Mouse (Mus musculus): ENCODE measurements around the gene 2700097O09Rik.
"Not testable (repeated sequence)": the region's sequence is repeated elsewhere in the genome, so short reads cannot be mapped to it uniquely, and the experiment has no call there.

2700097O09Rik gene

DNA sequence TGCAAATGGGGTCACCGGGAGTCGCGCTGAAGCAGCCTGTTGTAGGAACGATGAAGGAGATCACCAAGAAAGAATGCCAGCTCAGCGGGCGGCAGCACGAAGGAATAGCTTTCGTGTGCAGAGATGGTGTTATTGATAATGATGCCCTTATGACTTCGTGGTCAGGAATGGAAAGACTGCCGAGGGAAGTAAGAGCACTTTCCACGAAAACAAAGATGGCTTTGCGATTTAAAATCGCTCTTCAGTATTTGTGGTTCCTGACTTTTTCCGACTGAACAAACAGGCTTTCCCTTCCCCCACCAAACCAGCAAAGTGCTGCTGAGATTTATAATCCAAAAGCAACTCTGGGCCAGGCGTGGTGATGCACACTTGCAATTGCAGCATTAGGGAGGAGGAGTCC, 38.9 kb downstream of the 2700097O09Rik start:
- DNase-seq (ENCODE audit: low spot score) = no peak

DNA sequence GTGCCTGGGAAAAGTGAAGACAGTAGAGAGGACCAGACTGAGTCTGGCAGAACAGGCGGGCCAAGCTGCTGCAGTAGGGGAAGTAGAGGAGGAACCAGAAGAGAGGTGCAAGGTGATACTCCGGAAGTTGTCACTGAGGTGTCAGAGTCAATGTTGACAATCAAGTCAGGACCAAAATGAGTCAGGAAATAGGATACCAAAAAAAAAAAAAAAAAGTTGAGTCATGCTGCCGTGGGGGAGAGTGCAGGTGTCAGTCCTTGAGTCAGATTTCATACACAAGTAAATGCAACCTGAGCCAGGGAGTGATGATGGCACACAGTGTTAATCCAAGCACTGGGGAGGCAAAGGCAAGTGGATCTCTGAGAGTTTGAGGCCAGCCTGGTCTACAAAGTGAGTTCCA, 52.8 kb downstream of the 2700097O09Rik start:
- no peak for DNase-seq (ENCODE audit: low spot score)

DNA sequence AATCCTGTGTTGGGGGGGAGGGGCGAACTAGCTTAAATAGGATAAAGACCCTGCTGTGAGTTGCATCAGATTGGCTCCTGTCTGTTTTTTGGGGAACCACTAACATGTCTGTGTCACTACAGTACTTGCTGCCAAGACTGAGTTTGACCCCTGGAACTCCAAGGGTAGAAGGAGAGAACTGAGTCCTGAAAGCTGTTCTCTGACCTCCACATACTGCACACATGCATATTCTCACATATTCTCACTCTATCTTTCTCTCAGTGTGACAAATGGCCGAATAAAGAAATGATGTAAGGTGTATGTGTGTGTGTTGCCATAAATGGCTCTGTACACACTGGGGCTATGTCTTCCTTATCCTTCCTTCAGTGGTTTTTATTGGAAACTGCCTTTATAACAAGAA, 56.6 kb downstream of the 2700097O09Rik start:
- no peak for DNase-seq (ENCODE audit: low spot score)

DNA sequence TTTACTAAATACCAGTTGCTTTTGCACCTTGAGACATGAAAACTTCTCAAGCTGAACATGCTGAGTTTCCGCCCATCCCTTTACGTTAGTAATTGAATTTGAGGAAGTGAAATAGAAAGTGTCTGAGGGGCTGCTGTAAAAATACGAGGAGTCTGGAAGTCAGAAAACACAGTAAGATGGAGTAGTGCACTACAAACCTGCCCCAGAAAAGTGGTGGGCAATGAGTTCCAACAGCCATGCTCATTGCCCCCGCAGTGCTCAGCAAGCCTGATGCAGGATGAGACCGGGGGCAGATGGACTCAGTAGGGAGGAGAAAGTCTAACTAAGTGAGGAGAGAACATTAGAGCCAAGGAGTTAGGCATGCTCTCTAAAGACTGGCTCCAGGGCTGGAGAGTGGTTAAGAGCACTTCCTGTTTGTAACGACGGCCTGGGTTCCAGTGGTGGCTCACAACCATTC, 60.5 kb downstream of the 2700097O09Rik start:
- no peak for DNase-seq (ENCODE audit: low spot score)

DNA sequence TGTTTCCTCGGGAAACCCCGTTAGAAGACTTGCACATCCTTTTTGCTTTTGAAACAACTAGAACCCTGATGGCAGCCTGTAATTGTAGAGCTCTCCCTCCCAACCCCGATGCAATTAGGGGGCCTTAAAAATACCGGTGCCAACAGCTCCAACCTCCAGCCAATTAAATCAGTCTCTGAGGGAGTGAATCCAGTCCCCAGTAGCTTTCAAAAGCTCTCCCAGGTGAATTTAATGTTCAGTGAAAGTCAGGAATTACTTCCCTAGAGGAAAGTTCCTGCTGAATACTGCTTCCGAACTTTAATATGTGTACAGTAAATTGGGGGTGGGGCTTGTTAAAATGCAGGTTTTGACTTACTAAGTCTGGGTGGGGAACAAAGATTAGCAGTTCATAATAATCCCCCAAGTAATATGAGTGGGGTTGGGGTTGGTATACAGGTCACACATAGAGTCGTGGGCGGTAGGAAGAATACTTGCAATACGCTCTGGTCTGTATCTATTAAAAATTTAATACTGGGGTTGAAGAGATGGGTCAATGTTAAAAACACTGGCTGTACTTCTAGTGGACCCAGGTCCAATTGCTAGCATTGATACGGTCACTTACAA, 62.7 kb downstream of the 2700097O09Rik start:
- DNase-seq (ENCODE audit: low spot score) = no peak

DNA sequence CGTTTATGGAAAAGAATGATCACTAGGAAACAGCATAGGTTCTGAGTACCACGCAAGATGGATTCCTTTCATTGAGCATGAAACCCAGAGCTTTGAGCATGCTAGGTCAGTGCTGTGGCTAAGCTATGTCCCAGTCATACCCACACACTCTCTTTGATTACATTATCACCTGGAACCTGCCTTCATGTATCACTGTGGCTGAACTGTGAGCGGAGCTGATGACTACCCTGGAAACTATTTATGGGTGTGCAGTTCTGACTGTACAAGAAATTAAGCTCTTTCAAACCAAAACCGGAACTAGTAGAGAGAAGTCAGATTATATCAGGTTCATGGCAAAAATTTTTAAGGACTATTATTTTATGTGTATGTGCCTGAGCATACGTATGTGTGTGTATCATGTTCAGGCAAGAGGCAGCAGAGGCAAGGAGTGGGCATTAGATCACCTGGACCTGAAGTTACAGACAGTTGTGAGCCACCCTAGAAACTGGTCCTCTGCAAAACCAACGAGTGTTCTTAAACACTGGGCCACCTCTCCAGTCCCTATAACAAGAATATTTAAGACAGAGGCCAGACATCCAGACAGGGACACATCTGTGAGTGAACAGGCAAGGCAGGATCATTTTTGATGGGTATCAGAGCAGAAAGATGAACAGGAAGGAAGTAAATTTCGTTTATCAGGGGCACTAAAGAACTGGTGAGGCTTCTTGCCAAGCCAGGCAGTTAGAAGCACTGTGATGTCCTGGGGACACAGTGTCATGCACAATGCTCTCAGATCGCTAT, 63.4 kb downstream of the 2700097O09Rik start:
- DNase-seq (ENCODE audit: low spot score) = no peak

DNA sequence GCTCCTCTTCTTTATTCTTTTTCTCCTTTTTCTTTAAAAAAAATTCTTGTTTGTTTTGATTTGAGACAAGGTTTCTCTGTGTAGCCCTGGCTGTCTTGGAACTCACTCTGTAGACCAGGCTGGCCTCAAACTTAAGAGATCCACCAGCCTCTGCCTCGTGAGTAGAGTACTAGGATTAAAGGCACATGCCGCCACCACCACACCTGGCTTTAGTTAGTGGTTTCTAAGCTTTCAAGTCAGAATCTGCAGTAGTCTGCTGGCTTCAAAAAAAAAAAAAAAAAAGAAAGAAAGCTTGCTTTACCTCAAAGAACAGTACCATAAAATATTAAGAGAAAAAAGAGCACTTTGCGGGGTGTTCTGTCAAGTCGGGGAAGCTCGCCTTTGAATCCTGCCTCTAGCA, 64.5 kb downstream of the 2700097O09Rik start:
- DNase-seq (ENCODE audit: low spot score) = no peak

DNA sequence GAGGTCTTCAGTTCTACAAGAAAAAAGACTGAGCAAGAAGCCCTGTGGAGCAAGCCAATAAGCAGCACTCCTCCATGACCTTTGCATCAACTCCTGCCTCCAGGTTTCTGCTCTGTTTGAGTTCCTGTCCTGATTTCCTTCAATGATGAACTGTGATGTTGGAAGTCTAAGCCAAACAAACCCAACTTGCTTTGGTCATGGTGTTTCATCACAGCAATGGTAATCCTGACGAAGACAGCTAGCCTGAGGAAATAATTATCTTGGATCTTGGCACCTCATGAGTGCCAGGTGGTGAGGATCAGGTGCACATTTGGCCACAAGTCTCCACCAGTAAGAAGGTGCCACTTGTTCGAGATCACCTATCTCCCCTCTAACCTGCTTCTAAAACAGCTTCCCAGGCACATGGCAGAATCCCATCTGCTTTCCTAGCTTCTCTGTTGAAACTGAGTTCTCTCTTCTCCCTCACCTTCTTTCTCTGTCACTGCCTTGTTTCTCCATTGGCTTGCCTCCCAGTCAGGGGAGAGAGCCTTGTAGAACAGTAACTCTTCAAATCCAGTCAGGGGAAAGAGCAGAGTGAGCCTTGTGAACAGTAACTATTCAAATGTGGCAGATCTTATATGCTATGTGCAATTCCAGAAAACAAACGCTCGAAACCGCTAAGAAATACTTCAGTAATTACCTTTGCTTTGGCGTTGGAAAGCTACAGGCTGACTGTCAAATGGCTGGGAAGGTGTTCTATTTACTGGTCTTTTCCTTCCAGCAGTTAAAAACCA, 66.1 kb downstream of the 2700097O09Rik start, which contains the start of gene Baz1a:
Gene Baz1a, minus strand, starts transcription at position 723 of the 773 bp plus-strand sequence.
- DNase-seq (ENCODE audit: low spot score) = no peak

DNA sequence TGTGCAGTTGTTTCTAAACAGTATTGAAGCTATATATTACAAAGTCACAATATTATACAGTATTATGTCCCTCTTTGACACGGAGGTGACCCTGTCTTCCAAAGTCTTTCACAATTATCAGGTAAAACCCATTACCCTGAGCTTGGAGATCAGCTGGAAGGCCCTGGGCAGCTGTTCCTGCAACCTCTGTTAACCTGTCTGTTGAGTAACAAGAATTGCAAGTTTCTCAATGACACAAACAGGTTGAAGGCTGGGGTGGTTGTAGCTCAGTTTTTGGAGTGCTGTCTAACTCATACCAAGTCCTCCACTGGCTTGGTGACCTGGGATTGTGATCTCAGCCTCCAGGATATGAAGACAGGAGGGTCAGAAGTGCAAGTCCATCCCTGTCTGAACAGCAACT, 66.9 kb downstream of the 2700097O09Rik start:
- DNase-seq (ENCODE audit: low spot score) = no peak

DNA sequence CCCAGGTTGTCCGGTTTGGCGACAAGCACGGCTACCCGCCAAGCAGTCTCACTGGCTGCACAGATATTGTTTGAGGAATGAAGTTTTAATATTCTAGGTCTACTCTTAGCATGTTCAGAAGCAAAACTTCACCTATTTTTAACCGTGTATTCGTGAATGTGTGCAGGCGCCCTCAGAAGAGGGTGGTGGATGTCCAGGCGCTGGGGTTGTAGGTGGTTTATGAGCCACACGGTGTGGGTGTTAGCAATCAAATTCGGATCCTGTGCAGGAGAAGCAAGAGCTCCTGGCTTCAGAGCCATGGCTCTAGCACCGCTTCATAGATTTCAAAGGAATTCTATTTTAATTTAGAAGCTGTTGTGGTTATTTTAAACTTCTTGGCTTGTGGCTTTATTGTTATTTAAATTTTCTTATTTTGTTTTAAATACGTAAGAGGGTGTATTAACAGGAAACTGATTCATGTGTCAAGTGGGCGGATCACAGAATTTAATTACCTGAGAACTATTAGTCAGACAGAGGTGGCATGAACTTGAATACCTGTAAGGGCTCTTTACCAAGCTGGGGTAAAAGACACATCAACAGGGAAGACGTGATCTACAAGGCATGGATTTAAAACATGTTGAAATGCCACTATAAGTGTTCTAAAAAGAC, 72.4 kb downstream of the 2700097O09Rik start:
- no peak for DNase-seq (ENCODE audit: low spot score)

DNA sequence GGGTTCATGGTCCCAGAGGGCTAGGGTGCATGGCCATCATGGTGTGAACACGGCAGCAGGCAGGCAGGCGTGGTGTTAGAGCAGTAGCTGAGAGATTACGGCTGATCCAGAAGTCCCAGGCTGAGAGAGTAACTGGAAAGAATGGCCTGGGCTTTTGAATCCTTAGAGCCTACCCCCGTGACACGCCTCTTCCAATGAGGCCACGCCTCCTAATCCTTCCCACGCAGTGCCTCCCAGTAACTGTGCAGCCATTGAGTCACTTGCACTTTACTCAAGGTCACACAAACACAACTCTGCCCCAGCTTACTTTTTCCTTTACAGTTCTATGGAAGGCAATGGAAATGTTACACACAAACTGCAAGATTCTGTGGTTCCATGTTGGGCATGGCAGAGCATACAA, 73.8 kb downstream of the 2700097O09Rik start:
- DNase-seq (ENCODE audit: low spot score) = no peak

DNA sequence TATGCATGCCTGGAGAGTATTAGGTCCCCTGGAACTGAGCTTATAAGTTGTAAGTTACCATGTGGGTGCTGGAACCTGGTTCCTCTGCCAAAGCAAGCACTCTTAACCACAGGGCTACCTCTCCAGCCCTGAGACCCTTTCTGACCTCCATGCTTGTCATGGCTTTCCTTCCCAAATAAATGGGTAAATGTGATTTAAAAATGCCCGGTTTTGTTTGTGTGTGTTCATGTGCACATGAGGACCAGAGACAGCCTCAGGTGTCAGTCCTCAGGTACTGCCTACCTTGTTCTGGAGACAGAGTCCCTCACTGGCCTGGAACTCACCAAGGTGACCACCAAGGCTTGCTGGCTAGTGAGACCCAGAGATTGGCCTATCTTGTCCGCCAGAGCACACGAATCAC, 75.5 kb downstream of the 2700097O09Rik start:
- no peak for DNase-seq (ENCODE audit: low spot score)

DNA sequence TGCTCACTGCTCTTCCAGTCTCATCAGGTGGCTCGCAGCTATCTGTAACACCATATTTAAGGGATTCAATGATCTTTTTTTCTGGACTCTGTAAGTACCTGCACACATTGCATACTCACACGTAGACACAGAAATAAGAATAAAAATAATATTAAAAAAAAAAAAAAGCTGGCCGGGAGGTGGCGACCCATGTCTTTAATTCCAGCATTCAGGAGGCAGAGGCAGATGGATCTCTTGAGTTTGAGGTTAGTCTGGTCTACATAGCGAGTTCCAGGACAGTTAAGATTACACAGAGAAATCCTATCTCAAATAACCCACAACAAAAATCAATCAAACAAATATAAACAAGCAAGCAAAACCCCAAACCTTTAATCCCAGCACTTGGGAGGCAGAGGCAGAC, 76.1 kb downstream of the 2700097O09Rik start:
- no peak for DNase-seq (ENCODE audit: low spot score)

DNA sequence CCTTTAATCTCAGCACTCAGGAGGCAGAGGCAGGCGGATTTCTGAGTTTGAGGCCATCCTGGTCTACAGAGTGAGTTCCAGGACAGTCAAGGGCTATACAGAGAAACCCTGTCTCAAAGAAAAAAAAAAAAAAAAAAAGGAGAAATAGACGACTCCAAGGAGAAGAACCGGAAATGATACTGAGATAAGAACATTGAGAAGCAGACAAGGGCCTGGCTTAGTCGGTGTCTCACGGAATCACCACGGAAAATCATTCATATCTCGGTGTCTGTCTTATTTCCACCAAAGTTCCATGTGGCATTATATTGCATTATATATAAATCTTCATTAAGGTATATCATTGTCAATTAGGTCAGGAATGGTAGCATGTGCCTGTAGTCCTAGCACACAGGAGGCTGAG, 77.4 kb downstream of the 2700097O09Rik start:
- DNase-seq (ENCODE audit: low spot score) = not testable (repeated sequence)

DNA sequence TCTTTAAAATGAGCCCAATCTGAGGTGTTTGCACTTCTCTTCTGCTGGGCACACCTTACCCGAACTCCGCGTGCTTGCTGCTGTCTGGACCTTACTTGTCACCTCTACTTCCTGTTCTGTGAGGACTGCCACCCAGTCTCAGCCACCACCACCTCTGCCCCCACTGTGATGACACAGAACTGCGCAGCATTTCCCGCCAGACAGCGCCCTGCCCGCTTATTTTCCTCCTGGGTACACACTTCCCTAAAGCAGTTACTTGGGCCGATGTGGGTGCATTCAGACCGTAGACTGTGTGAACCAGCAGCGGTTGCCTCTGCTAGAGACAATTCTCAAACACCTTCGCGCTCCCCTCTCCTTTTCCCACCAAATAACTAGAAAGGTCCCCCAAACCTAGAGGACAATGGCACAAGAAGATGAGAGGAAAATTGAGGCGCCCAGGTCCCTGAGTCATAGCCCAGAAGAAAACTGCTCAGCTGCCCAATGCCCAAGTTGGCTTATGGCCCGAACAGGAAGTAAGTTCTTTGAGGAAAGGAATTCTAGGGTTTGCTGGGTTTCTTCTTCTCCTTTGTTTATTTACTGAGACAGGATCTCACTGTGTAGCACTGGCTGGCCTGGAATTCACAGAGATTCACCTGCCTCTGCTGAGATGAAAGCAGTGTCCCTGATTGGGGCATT, 80.8 kb downstream of the 2700097O09Rik start:
- DNase-seq (ENCODE audit: low spot score) = no peak

DNA sequence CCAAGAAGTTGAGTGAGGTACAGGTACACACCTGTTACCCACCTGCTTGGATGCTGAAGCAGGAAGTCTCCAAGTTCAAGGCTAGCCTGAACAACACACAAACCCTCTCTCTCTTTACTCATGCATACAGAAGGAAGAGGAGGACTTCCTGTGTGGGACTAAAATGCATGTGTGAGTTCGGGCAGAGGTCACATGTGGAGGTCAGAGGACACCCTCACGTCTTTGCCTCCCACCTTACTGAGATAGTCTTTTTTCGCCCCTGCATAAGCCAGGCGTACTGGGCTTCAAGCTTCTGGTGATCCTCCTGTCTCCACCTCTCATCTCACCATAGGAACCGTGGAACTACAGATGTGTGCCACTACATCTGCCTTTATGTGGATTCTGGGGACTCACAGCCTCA, 81.5 kb downstream of the 2700097O09Rik start:
- DNase-seq (ENCODE audit: low spot score) = no peak

DNA sequence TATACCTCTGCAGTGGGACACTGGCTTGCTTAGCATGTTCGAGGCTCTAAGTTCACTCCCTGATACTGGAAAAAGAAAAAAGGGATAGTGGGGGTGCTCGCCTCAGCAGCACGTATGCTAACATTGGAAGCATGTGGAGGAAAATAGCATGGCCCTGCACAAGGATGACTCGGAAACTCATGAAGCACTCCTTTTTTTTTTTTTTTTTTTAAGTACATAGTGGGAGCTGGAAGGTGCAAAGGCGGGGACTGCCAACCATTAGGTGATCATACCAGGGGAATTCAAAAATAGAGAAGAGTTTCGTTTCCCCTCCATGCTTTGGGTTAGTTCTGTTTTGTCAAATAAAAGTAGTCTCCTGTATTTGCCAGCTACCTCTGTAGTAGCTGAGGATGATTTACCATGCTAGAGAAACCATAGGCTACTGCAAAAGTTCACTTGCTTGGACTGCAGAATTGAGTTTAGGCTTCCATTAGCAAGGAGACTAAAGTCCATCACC, 82.9 kb downstream of the 2700097O09Rik start:
- DNase-seq (ENCODE audit: low spot score) = no peak

DNA sequence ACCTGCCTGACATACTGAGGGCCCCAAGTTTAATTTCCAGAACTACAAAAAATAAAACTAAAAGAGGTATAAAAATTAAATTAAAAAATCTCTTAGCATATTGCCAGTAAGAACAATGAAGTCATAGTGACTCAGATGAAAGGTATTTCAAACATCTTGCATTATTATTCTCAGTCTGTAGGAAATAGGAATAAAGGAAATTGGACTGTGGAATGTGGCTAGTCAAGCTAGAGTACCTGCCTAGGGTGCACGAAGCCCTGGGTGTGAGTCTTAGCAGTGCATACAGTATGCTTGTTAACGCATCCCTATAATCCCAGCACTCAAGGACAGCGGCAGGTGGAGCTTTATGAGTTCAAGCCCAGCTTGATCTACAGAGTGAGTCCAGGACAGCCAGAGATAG, 83.9 kb downstream of the 2700097O09Rik start:
- DNase-seq (ENCODE audit: low spot score) = no peak
